Mouse (Mus musculus): ENCODE measurements around the gene Macf1. TPM values are rescaled to one million over a fixed set of nuclear protein-coding genes. Genes with fewer than 3 reads are reported as not detected.
A peak's percentile ranks its signal among the peaks of the same experiment; 100 is the strongest.

Gene Macf1
- polyA plus RNA-seq, 1 experiment: 62.9 TPM

GRCm38 (mm10) chr4:123478655-123479433 lies 205.3 kb downstream of the Macf1 start:
- peak; percentile 36 for DNase-seq
- H3K27ac ChIP-seq (ENCODE audit: insufficient read depth, low read depth, low read length): 0 out of 2 replicates have a peak overlapping the region, but pooled peaks have one; percentile 17
- H3K36me3 ChIP-seq (ENCODE audit: control insufficient read depth, insufficient read depth, low read length): peaks cover 15% of the 10 kb centered on the region
- 53% methylated on average over 8 of the region's 8 CpGs for WGBS
- H3K4me1 ChIP-seq (ENCODE audit: control insufficient read depth, insufficient read depth, low read length): no peaks in the 10 kb centered on the region
- H3K4me3 ChIP-seq (ENCODE audit: insufficient read depth, low read depth, low read length): no peak overlapping the region
- TF ChIP-seq CTCF (conservative IDR thresholded peaks at IDR 0.05; ENCODE audit: insufficient read depth, insufficient read length, low read depth, low read length): no peak
- TF ChIP-seq POLR2A (IDR thresholded peaks at IDR 0.05; ENCODE audit: low read depth, low read length): no peak
- H3K27me3 ChIP-seq (replicated peaks; ENCODE audit: control insufficient read depth, insufficient read depth, low read length): no peaks in the 10 kb centered on the region

GRCm38 (mm10) chr4:123465799-123466198 lies 218.4 kb downstream of the Macf1 start:
- Histone ChIP-seq H3K27me3 (replicated peaks; ENCODE audit: control insufficient read depth, insufficient read depth, low read length) (no peaks in the 10 kb centered on the region), H3K36me3 (ENCODE audit: control insufficient read depth, insufficient read depth, low read length) (peaks cover 12% of the 10 kb centered on the region), H3K4me3 (ENCODE audit: insufficient read depth, low read depth, low read length) (no peak overlapping the region), H3K27ac (ENCODE audit: insufficient read depth, low read depth, low read length) (no peak overlapping the region), H3K4me1 (ENCODE audit: control insufficient read depth, insufficient read depth, low read length) (peaks cover 5% of the 10 kb centered on the region; the same call in 1 of the 2 replicates)
- TF ChIP-seq CTCF (conservative IDR thresholded peaks at IDR 0.05; ENCODE audit: insufficient read depth, insufficient read length, low read depth, low read length) (no peak), POLR2A (IDR thresholded peaks at IDR 0.05; ENCODE audit: low read depth, low read length) (no peak)
- WGBS: 64% methylated on average over 1 of the region's 1 CpGs
- DNase-seq: no peak

- Histone ChIP-seq H3K36me3 (ENCODE audit: control insufficient read depth, insufficient read depth, low read length) (peaks cover 25% of the 10 kb centered on the region), H3K4me1 (ENCODE audit: control insufficient read depth, insufficient read depth, low read length) (peaks cover 8% of the 10 kb centered on the region; the same call in 1 of the 2 replicates), H3K4me3 (ENCODE audit: insufficient read depth, low read depth, low read length) (no peak overlapping the region), H3K27ac (ENCODE audit: insufficient read depth, low read depth, low read length) (no peak overlapping the region), H3K27me3 (replicated peaks; ENCODE audit: control insufficient read depth, insufficient read depth, low read length) (no peaks in the 10 kb centered on the region)
- peak; percentile 26 for DNase-seq
- TF ChIP-seq POLR2A (IDR thresholded peaks at IDR 0.05; ENCODE audit: low read depth, low read length) (no peak), CTCF (conservative IDR thresholded peaks at IDR 0.05; ENCODE audit: insufficient read depth, insufficient read length, low read depth, low read length) (0 out of 2 replicates have a peak, but pooled peaks have one; percentile 20)
- WGBS: 71% methylated on average over 8 of the region's 8 CpGs
Observed at GRCm38 (mm10) chr4:123460595-123461272, 223.4 kb downstream of the Macf1 start.

GRCm38 (mm10) chr4:123454871-123455640 lies 229.1 kb downstream of the Macf1 start:
- Histone ChIP-seq H3K27ac (ENCODE audit: insufficient read depth, low read depth, low read length) (peak overlapping the region; percentile 16; the same call in 1 of the 2 replicates), H3K27me3 (replicated peaks; ENCODE audit: control insufficient read depth, insufficient read depth, low read length) (no peaks in the 10 kb centered on the region), H3K4me1 (ENCODE audit: control insufficient read depth, insufficient read depth, low read length) (peaks cover 9% of the 10 kb centered on the region; the same call in 1 of the 2 replicates), H3K4me3 (ENCODE audit: insufficient read depth, low read depth, low read length) (no peak overlapping the region), H3K36me3 (ENCODE audit: control insufficient read depth, insufficient read depth, low read length) (peaks cover 23% of the 10 kb centered on the region)
- no peak for TF ChIP-seq CTCF (conservative IDR thresholded peaks at IDR 0.05; ENCODE audit: insufficient read depth, insufficient read length, low read depth, low read length)
- no peak for TF ChIP-seq POLR2A (IDR thresholded peaks at IDR 0.05; ENCODE audit: low read depth, low read length)
- DNase-seq: peak; percentile 63
- 42% methylated on average over 7 of the region's 7 CpGs for WGBS

GRCm38 (mm10) chr4:123453729-123454128 lies 230.4 kb downstream of the Macf1 start:
- TF ChIP-seq POLR2A (IDR thresholded peaks at IDR 0.05; ENCODE audit: low read depth, low read length) (no peak), CTCF (conservative IDR thresholded peaks at IDR 0.05; ENCODE audit: insufficient read depth, insufficient read length, low read depth, low read length) (no peak)
- H3K4me3 ChIP-seq (ENCODE audit: insufficient read depth, low read depth, low read length): no peak overlapping the region
- H3K36me3 ChIP-seq (ENCODE audit: control insufficient read depth, insufficient read depth, low read length): peaks cover 26% of the 10 kb centered on the region
- no peaks in the 10 kb centered on the region for H3K27me3 ChIP-seq (replicated peaks; ENCODE audit: control insufficient read depth, insufficient read depth, low read length)
- peaks cover 9% of the 10 kb centered on the region; the same call in 1 of the 2 replicates for H3K4me1 ChIP-seq (ENCODE audit: control insufficient read depth, insufficient read depth, low read length)
- 44% methylated on average over 1 of the region's 1 CpGs for WGBS
- H3K27ac ChIP-seq (ENCODE audit: insufficient read depth, low read depth, low read length): no peak overlapping the region
- peak; percentile 92 for DNase-seq

- DNase-seq: no peak
- TF ChIP-seq POLR2A (IDR thresholded peaks at IDR 0.05; ENCODE audit: low read depth, low read length) (no peak), CTCF (conservative IDR thresholded peaks at IDR 0.05; ENCODE audit: insufficient read depth, insufficient read length, low read depth, low read length) (no peak)
- no peaks in the 10 kb centered on the region for H3K27me3 ChIP-seq (replicated peaks; ENCODE audit: control insufficient read depth, insufficient read depth, low read length)
- no peak overlapping the region for H3K4me3 ChIP-seq (ENCODE audit: insufficient read depth, low read depth, low read length)
- WGBS: 91% methylated on average over 3 of the region's 3 CpGs
- H3K27ac ChIP-seq (ENCODE audit: insufficient read depth, low read depth, low read length): no peak overlapping the region
- peaks cover 9% of the 10 kb centered on the region; the same call in 1 of the 2 replicates for H3K4me1 ChIP-seq (ENCODE audit: control insufficient read depth, insufficient read depth, low read length)
- peaks cover 24% of the 10 kb centered on the region for H3K36me3 ChIP-seq (ENCODE audit: control insufficient read depth, insufficient read depth, low read length)
Observed at GRCm38 (mm10) chr4:123451991-123452390, 232.2 kb downstream of the Macf1 start.
